20 mouse cellular contexts compared by ENCODE assay signal in genomic region chr2:163447375-163447774, GRCm38 (mm10). TPM values are rescaled to one million over a fixed set of nuclear protein-coding genes. Genes with fewer than 3 reads are reported as not detected.
"Had no signal": no experiment of that assay in that cellular context is flagged by ENCODE, and none has a peak within 500 bp of the region (broad histone marks: within the 10 kb centered on the region; RNA-seq: fewer than 3 reads in every experiment).

No protein-coding gene starts in this region.

- H3K36me3 ChIP-seq: stomach, embryonic 15.5 days had no signal

- H3K4me3 ChIP-seq: neural tube, embryonic 12.5 days; neural tube, embryonic 13.5 days; neural tube, embryonic 15.5 days; stomach, embryonic 15.5 days had no signal

- DNase-seq: retina, postnatal 1 day; right cerebral cortex, postnatal 25 days; right cerebral cortex, postnatal 4 days; spleen, adult 18-20 months; thymus, adult 18-20 months; thymus, adult 2 months; thymus, postnatal 14 days; thymus, postnatal 25 days; thymus, postnatal 36 days; thymus, postnatal 4 days had no signal

- H3K4me1 ChIP-seq: neural tube, embryonic 12.5 days; neural tube, embryonic 13.5 days; stomach, embryonic 15.5 days had no signal

- H3K9me3 ChIP-seq: neural tube, embryonic 12.5 days; neural tube, embryonic 13.5 days; neural tube, embryonic 15.5 days; stomach, embryonic 15.5 days had no signal

- H3K27me3 ChIP-seq: neural tube, embryonic 12.5 days; neural tube, embryonic 13.5 days; neural tube, embryonic 15.5 days; stomach, embryonic 15.5 days had no signal

RNA-seq across cellular contexts. Expression of gene Gdap1l1, which starts 9.1 kb away (rescaled TPM):
- total RNA-seq: neutrophil, adult 5-6 weeks had no signal

RNA-seq across cellular contexts. Expression of gene R3hdml, which starts 44.7 kb away (rescaled TPM):
- total RNA-seq: neutrophil, adult 5-6 weeks had no signal
- polyA plus RNA-seq: neural tube, embryonic 12.5 days; neural tube, embryonic 13.5 days; spleen, adult 2 months; stomach, embryonic 14.5 days; stomach, embryonic 16.5 days; testis, adult 2 months; urinary bladder, adult 2 months had no signal

RNA-seq across cellular contexts. Expression of gene Jph2, which starts 49.6 kb away (rescaled TPM):
- total RNA-seq: neutrophil, adult 5-6 weeks had no signal
